8 mouse cellular contexts compared by ENCODE assay signal in the genomic region with DNA sequence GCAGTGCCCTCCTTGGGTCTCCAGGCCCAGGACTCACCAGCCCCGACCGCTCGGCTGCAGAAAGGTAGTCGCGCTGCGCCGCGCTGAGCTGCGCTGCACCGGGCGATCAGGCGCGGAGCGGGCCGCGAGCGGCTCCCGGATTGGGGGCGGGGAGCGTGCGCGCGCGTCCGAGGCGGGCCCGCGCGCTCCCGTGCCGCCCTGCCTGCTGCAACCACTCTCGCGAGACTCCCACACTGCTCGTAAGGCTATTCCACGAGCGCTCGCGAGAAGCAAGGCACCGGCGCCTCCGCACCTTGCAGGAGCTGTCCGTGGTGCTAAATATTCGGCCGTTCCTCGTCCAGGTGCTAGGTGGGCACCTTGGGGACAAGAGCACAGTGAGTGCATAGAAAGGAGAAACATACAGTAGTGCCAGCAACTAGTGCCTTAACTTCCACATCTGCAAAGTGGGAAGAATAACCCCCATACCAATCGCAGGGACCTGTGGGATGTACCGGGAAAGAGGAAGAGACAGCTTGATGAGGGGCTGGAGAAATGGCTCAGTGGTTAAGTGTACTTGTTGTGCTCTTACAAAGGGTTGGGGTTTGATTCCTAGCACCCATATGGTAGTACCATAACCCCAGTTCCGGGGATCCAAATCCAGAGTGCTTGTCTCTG. TPM values are rescaled to one million over a fixed set of nuclear protein-coding genes. Genes with fewer than 3 reads are reported as not detected.
DNase-seq lines count a peak whose midpoint lies in the region; ATAC-seq lines count a peak whose summit lies in the region.

Scamp5 (minus strand) TSS at position 165 of the 654 bp plus-strand sequence.

- peak within 1 kb of the TSS; percentile 47; the same call in 1 of the 2 replicates for H3K27ac ChIP-seq in intestine, embryonic 14.5 days (ENCODE audit: low read depth)

- WGBS in intestine, embryonic 14.5 days = 2% methylated on average over 48 of the region's 48 CpGs

- peak within 1 kb of the TSS; percentile 78 for H3K9ac ChIP-seq in intestine, embryonic 14.5 days (ENCODE audit: low read length)

- peak within 1 kb of the TSS; percentile 91 for H3K4me2 ChIP-seq in intestine, embryonic 14.5 days (ENCODE audit: low read length)

- no peaks in the 10 kb centered on the region for H3K27me3 ChIP-seq in intestine, embryonic 14.5 days (replicated peaks; ENCODE audit: control insufficient read depth, insufficient read depth, low read length)

- peak; percentile 76 to 79 for DNase-seq in adrenal gland, adult 18-20 months (ENCODE audit: low spot score in 2 of 2)
- peak; percentile 95 for DNase-seq in embryo, embryonic 10.5 days (ENCODE audit: low spot score)
- peak; percentile 65 to 76 for DNase-seq in gastrocnemius, postnatal 36 days
- DNase-seq in intestine, embryonic 14.5 days (ENCODE audit: low spot score) = peak; percentile 95
- DNase-seq in left cerebral cortex, postnatal 10 days (ENCODE audit: extremely low spot score in 1 of 2, low spot score in 2 of 2) = peak; percentile 89 to 95
- DNase-seq in right cerebral cortex, postnatal 14 days = peak; percentile 94
- DNase-seq in urinary bladder, postnatal 25 days (ENCODE audit: low spot score) = peak; percentile 92

- H3K4me3 ChIP-seq in intestine, embryonic 14.5 days (ENCODE audit: low read depth, low read length) = peak within 1 kb of the TSS; percentile 74

- H3K4me1 ChIP-seq in intestine, embryonic 14.5 days (replicated peaks; ENCODE audit: control insufficient read depth, insufficient read depth, low read length) = peaks cover 7% of the 10 kb centered on the region

- no peaks in the 10 kb centered on the region for H3K36me3 ChIP-seq in intestine, embryonic 14.5 days (ENCODE audit: control insufficient read depth, insufficient read depth, low read length)

- H3K9me3 ChIP-seq in intestine, embryonic 14.5 days (ENCODE audit: control insufficient read depth, low read length) = no peaks in the 10 kb centered on the region

- intact Hi-C loops in gastrocnemius, postnatal 36 days (cut with DNase I) = no loop called here
- intact Hi-C loops in left cerebral cortex, postnatal 10 days (cut with DNase I) = no loop called here

- peak; percentile 87 for ATAC-seq in intestine, embryonic 14.5 days (replicated peaks; ENCODE audit: low FRiP score, low TSS enrichment, low read depth)
- peak; percentile 99 for ATAC-seq in megakaryocyte progenitor cell, adult 5-6 weeks (replicated peaks; ENCODE audit: poor library complexity)

RNA-seq across cellular contexts. Expression of gene Scamp5, which starts in this region (rescaled TPM):
- 10 to 100 TPM in 1 of 2 experiments, 1 to 10 TPM in 1; 7.5 to 13.7 TPM for total RNA-seq in adrenal gland, adult 18-20 months (2021)
- under 1 TPM; 0.66 to 0.74 TPM for total RNA-seq in gastrocnemius, postnatal 36 days (2021)
- polyA plus RNA-seq in intestine, embryonic 14.5 days (2014; fragmentation: Nextera tagmentation; extraction: Ambion mirVana) = 13.1 and 13.7 TPM in 2 replicates
- total RNA-seq in left cerebral cortex, postnatal 10 days (2021) = 100 to 1,000 TPM; 387 to 389 TPM
- total RNA-seq in megakaryocyte progenitor cell, adult 5-6 weeks (2015) = 0.77 and 1.9 TPM in 2 replicates
- 1.1 and 1.8 TPM in 2 replicates for total RNA-seq in megakaryocyte progenitor cell, adult 5-6 weeks (2017)

Comparison
In these comparisons a context has a peak if more than half of its experiments do, and no peak if none do; other contexts are left out.
1. Peak in every context shown above with its lines: DNase-seq, ATAC-seq, H3K4me3 ChIP-seq and H3K27ac ChIP-seq.
2. RNA of gene Scamp5 (total RNA-seq): 387 to 389 TPM in left cerebral cortex, postnatal 10 days; 7.5 to 13.7 TPM in adrenal gland, adult 18-20 months, 0.77 to 1.9 TPM in megakaryocyte progenitor cell, adult 5-6 weeks and 0.66 to 0.74 TPM in gastrocnemius, postnatal 36 days; every median in the first group is over 10 times any median in the second.
3. Peak in DNase-seq in gastrocnemius, postnatal 36 days; RNA of the gene not detected or under 1 TPM.